Mouse (Mus musculus) MEL (cell line): ENCODE results near the gene Lhb.

Experiments used
- CTCF ChIP-seq, 3 experiments: IDR thresholded peaks in 2 of 3; conservative IDR thresholded peaks in 1 of 3; 2 replicates each; pipeline ENCODE4 v1.5.1; 2011 to 2012; ENCODE audit warnings: low read length in 3 of 3, low read depth in 2 of 3, mild to moderate bottlenecking in 2 of 3, improper control_type of control experiment in 1 of 3, inconsistent platforms in 1 of 3, mixed read lengths in 1 of 3, moderate library complexity in 1 of 3; ENCODE audit not compliant: control insufficient read depth in 1 of 3, insufficient read depth in 1 of 3, poor library complexity in 1 of 3, severe bottlenecking in 1 of 3
- POLR2A ChIP-seq, 2 experiments: IDR thresholded peaks; 2 replicates each; pipeline ENCODE4 v1.6.1; 2011 to 2012; ENCODE audit warnings: low read length in 2 of 2, mild to moderate bottlenecking in 2 of 2, control low read depth in 1 of 2, improper control_type of control experiment in 1 of 2, low read depth in 1 of 2, moderate library complexity in 1 of 2; ENCODE audit not compliant: control insufficient read depth in 1 of 2, insufficient read depth in 1 of 2, poor library complexity in 1 of 2
- TBP ChIP-seq: IDR thresholded peaks from 2 replicates; pipeline ENCODE4 v1.8.0; 2011; ENCODE audit warnings: low read depth, low read length, improper control_type of control experiment

- TF ChIP-seq POLR2A (IDR thresholded peaks at IDR 0.05; ENCODE audit: control insufficient read depth in 1 of 2, insufficient read depth in 1 of 2, low read depth in 1 of 2, low read length in 2 of 2, poor library complexity in 1 of 2), result no peak
- no peak for TF ChIP-seq TBP
- TF ChIP-seq CTCF (IDR thresholded peaks at IDR 0.05 in 2 of 3, conservative IDR thresholded peaks at IDR 0.05 in 1 of 3; ENCODE audit: control insufficient read depth in 1 of 3, insufficient read depth in 1 of 3, low read depth in 2 of 3, low read length in 3 of 3, poor library complexity in 1 of 3, severe bottlenecking in 1 of 3), result no peak
These were observed 44.5 kb downstream of the Lhb start for GRCm38 (mm10) chr7:45465112-45465511.
